Mouse (Mus musculus) kidney, postnatal 14 days (tissue): ENCODE data around the gene Ube2j2.

Experiments
- DNase-seq: peaks from one replicate; pipeline ENCODE4 v3.0.0; 2022; ENCODE audit warnings: mixed read lengths

The Ube2j2 gene

GRCm38 (mm10) chr4:155943534-155944249 lies at the start of gene Ube2j2:
Gene Ube2j2, plus strand, starts transcription at chr4:155943831.
- peak; percentile 98 for DNase-seq

GRCm38 (mm10) chr4:155894311-155894881 lies 49.2 kb upstream of the Ube2j2 start:
- peak; percentile 67 for DNase-seq

DNA sequence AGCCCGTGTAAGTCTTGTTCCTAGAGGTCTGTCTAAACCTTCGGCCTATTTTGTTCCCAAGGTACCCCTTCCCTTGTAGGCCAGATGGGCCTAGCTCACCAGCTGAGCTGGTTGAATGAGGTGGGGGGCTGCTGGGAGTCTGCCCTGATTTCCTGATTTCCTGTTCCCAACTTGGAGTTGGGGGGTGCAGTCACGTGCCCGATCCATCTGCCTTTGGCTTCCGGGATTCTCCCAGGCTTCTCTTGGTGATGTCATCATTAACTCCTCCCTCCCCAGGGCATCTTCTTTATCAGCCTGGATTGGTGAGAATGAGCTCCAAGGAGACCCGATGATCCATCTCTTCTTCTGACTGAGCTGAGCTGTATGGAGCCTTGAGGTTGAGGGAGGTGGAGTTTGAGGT lies 48.4 kb upstream of the Ube2j2 start:
- peak; percentile 66 for DNase-seq

- DNase-seq, result no peak
Observed at GRCm38 (mm10) chr4:155895826-155896225, 47.8 kb upstream of the Ube2j2 start.

DNA sequence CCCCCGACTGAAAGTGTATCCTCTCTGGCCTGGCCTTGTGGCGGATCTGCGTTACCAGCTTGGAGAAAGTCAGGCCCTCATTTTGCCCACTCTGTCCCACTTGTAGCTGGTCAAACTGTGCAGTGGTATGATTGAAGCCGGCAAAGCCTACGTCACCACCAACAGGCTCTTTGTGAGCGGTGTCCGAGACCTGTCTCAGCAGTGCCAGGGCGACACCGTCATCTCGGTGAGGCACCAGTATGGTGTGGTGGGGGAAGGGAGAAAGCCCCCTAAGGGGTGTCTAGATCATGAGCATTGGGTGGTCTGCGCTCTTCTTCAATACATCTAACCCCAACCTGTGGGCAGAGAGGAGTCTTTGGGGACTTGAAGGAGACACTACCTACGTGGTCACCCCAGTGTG lies 47.2 kb upstream of the Ube2j2 start:
- DNase-seq, result no peak

- DNase-seq, result no peak
Observed at GRCm38 (mm10) chr4:155898318-155898717, 45.3 kb upstream of the Ube2j2 start.

DNA sequence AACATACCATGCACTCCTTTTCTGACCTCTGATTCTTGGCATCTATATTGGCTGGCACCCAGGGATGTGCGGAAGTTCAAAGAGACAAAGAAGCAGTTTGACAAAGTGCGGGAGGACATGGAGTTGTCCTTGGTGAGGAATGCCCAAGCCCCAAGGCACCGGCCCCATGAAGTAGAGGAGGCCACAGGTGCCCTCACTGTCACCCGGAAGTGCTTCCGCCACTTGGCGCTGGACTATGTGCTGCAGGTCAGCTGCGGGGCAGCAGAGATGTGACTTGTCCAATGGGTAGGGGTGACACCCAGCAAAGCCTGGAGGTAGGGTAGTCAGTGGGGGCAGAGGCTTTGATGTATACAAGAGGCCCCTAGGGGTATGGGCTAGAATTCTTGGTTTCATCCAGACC lies 44.3 kb upstream of the Ube2j2 start:
- DNase-seq, result no peak

DNA sequence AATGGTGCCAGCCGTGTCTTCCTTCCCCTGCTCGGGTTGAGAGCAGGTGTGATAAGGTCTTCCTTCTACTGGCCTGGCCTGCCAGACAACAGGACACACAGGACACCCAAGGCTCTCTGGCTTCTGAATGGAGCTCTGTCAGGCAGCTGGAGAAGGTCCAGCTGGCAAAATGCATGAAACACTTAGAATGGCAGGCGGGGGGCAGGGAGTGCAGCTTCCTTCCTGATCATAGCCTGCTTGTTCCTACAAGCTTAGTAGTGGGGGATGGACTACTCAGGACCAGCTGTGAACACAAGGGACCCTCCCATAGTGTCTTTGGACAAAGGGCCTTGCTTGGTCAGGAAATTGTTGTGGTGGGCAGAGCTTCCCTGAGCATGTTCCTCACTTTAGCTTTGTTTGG lies 42.4 kb upstream of the Ube2j2 start:
- DNase-seq, result peak; percentile 69

DNA sequence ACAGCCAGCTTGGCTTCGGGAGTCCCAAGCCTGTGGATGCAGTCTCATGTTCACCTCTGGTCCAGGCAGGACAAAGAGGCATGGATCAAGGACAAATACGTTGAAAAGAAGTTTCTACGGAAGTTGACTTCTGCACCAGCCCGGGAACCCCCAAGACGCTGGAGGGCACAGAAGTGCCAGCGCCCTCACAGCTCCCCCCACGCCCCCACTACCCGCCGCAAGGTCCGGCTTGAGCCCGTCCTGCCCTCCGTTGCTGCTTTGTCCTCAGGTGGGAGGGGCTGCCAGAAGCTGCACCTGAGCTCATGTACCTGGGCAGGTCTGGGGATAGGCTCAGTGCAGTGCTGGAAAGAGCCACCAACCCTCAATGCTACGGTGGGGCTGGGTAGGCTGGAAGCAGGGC lies 40.4 kb upstream of the Ube2j2 start:
- DNase-seq, result peak; percentile 1

DNA sequence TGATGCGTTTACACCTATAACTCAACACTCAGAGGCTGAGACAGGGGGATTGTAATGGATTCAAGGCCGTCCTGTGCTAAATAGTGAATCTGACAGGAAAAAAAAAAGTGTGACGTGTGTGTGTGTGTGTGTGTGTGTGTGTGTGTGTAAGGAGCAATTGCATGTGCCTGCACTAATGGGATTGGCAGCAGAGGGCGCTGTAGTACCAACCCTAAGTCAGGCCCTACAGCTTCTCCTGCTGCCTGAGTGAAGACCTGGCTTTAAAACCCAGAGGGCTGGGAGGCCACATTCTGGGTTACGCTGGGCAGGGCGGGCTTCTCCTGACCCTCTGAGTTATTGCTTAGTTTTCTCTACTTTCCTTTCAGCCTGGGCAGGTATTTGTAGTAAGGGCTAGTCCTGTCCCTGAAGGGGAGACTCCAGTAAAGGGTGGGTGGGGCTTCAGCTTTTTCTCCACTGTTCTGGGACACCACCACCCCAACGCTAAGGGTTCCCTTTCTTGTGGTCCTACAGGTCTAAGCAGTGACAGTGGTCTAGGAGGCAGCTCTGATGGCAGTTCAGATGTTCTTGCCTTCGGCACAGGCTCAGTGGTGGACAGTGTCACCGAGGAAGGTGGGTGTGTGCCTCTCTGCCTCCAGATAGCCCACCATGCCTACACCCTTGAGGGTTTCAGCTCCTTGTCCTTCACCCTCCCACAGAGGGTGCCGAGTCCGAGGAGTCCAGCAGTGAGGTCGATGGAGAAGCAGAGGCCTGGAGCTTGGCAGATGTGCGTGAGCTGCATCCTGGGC lies 39.1 kb upstream of the Ube2j2 start:
- peak; percentile 29 for DNase-seq

DNA sequence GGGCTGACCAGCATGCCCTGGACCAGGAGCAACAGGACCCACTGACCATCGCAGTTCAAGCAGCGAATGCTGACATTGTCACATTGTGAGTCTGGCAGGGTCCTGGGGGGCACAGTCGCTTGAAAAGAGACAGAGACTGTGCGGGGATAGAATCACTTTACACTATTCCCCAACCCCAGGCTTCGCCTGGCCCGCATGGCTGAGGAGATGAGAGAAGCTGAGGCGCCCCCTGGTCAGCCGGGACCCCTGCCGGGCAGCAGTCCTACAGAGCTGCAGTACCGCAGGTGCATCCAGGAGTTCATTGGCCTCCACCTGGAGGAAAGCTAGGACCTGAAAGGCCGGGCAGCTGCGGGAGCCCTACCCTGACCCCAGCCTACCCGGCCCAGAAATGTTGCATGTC lies 38.0 kb upstream of the Ube2j2 start:
- no peak for DNase-seq

- peak; percentile 1 for DNase-seq
Observed at GRCm38 (mm10) chr4:155906125-155906524, 37.5 kb upstream of the Ube2j2 start.

GRCm38 (mm10) chr4:155907003-155907402 lies 36.6 kb upstream of the Ube2j2 start:
- no peak for DNase-seq

- peak; percentile 0 for DNase-seq
Observed at GRCm38 (mm10) chr4:155908281-155908680, 35.4 kb upstream of the Ube2j2 start.

- no peak for DNase-seq
Observed at GRCm38 (mm10) chr4:155908751-155909150, 34.9 kb upstream of the Ube2j2 start.

GRCm38 (mm10) chr4:155932031-155932430 lies 11.6 kb upstream of the Ube2j2 start:
- no peak for DNase-seq

- DNase-seq, result peak; percentile 44
Observed at GRCm38 (mm10) chr4:155943049-155943452, 580 bp upstream of the Ube2j2 start.

DNA sequence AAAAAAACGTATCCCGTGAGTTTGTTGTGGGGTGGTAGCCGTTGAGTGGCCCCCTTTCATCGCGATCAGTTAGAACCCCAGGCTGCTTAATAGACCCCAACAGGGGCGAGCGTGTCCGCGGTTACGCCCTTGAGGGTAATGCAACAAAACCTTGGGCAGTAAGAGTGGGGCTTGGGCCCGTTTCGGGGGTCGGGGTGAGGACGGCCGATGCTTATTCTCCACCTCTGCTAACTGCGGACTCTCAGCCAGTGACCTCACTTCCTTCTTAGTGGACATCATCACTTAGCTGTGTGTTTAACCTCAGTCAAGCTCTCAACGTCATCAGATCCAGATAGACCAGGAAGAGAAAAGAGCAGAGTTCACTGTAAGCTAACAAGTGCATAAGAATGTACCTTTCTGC lies 640 bp downstream of the Ube2j2 start:
- DNase-seq, result peak; percentile 19

DNA sequence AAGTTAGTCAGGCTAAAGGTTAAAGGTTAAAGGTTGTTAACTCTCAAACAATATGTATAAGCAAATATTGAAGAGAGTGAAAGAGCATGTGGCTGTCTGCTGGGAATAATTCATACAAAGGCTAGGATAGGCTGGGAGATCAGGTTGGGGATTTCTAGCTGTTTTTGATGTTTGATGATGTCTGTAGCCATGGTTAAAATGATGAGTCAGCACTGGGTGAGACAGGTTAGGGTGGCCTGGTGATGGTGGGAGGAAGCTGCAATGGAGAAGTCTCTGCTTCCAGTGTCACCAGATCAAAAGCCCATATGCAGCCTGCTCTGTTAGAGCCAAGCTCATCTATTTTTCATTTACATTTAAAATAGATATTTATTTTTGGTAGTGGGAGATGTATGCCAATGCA lies 3.5 kb downstream of the Ube2j2 start:
- no peak for DNase-seq

DNA sequence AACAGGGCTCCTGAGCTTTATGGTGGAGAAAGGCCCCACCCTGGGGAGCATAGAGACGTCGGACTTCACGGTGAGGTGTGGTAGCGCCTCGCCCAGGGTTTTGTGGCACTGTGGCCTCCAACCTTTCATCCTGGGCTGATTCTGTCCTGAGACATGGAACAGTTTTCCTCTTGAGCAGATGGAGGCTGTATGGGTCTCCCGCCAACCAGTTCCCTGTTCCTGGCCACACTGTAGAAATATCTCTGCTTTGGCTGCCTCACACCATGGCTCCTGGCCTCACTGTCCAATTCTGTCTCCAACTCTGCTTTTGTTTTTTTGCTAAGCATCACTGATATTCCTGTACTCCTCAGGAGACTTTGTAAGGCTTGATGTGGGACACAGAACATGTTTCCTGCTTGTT lies 11.9 kb downstream of the Ube2j2 start:
- DNase-seq, result no peak

GRCm38 (mm10) chr4:155959275-155959674 lies 15.6 kb downstream of the Ube2j2 start:
- DNase-seq, result peak; percentile 84

GRCm38 (mm10) chr4:155962167-155962971 lies 18.7 kb downstream of the Ube2j2 start, which contains the start of gene C1qtnf12:
Gene C1qtnf12, plus strand, starts transcription at chr4:155962318.
- DNase-seq, result peak; percentile 75

DNA sequence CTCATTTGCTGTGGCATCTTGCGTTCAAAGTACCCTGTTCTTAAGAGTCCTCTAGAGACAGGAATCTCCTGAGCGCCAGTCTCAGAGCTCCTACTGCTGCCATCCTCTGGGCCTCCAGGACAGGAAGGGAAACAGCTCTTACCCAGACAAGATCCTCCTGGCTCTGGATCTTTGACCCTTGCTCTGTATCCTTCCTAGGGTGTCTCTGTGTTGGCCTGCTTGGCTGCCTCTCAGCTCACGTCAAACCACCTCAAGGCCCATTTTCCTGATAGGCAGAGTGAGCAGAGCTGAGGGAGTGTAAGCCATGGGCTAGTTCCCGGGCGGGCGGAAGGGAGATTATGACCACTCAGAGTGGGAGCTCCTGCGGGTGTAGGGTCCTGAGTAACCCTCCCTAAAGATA lies 19.5 kb downstream of the Ube2j2 start:
- DNase-seq, result peak; percentile 40
